Mouse (Mus musculus): ENCODE results near the gene Birc6. TPM values are rescaled to one million over a fixed set of nuclear protein-coding genes. Genes with fewer than 3 reads are reported as not detected.

Gene Birc6
- polyA plus RNA-seq, 1 experiment from 2014 or later, result 98.9 TPM

DNA sequence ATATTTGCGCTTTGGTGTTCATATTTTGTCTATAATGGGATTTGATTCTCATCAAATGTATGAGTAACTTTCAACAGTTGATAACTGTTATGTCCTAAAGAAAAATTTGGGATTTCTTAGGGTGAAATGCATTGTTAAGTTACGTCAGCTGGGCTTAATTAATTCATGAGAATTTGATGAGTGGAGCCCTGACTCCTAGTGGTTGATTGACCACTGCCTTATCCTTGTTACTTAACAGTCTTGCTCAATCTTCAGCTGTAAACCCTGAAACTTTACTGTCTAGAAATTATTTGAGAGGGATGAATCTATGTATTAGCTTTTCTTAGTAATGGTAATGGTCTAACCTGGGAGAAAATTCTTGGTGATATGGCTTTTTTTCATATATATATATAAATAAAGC lies 71.3 kb downstream of the Birc6 start:
- DNase-seq (ENCODE audit: low spot score), result no peak
- Histone ChIP-seq H3K9me3 (ENCODE audit: control insufficient read depth, low read length) (no peaks in the 10 kb centered on the region), H3K9ac (no peak overlapping the region), H3K27ac (no peak overlapping the region), H3K27me3 (ENCODE audit: control insufficient read depth, insufficient read depth, low read length) (no peaks in the 10 kb centered on the region), H3K36me3 (replicated peaks; ENCODE audit: control insufficient read depth, insufficient read depth) (peaks cover 75% of the 10 kb centered on the region), H3K4me2 (replicated peaks) (no peak overlapping the region), H3K4me1 (replicated peaks; ENCODE audit: control insufficient read depth, insufficient read depth, low read length) (no peaks in the 10 kb centered on the region), H3K4me3 (replicated peaks; ENCODE audit: low read length) (no peak overlapping the region)
- WGBS, result 94% methylated on average over 2 of the region's 2 CpGs
- no peak for ATAC-seq (ENCODE audit: low FRiP score)

DNA sequence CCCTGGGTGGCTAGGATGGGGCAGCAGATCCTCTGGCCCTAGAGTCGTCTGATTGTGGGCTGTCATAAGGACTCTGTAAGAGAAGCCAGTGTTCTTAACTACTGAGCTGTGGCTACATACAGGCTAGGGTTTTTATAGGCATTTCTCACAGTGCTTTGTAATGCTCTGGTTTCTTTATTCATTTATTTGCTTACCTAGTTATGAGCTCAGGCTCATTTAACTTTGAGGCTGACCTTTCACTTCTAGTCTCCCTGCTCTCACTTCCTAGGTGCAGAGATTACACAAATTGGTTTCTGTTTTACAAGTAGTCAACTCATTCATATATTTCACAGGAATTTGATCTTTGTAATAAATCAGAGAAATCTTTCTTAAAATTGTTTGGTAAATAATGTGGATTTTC lies 73.1 kb downstream of the Birc6 start:
- peaks cover 73% of the 10 kb centered on the region for H3K36me3 ChIP-seq (replicated peaks; ENCODE audit: control insufficient read depth, insufficient read depth)
- H3K9me3 ChIP-seq (ENCODE audit: control insufficient read depth, low read length), result no peaks in the 10 kb centered on the region
- WGBS, result 83% methylated on average over 1 of the region's 1 CpGs
- H3K4me2 ChIP-seq (replicated peaks), result no peak overlapping the region
- H3K27ac ChIP-seq, result no peak overlapping the region
- no peak overlapping the region for H3K4me3 ChIP-seq (replicated peaks; ENCODE audit: low read length)
- H3K27me3 ChIP-seq (ENCODE audit: control insufficient read depth, insufficient read depth, low read length), result no peaks in the 10 kb centered on the region
- H3K9ac ChIP-seq, result no peak overlapping the region
- ATAC-seq (ENCODE audit: low FRiP score) (no peak), DNase-seq (ENCODE audit: low spot score) (no peak)
- no peaks in the 10 kb centered on the region for H3K4me1 ChIP-seq (replicated peaks; ENCODE audit: control insufficient read depth, insufficient read depth, low read length)

DNA sequence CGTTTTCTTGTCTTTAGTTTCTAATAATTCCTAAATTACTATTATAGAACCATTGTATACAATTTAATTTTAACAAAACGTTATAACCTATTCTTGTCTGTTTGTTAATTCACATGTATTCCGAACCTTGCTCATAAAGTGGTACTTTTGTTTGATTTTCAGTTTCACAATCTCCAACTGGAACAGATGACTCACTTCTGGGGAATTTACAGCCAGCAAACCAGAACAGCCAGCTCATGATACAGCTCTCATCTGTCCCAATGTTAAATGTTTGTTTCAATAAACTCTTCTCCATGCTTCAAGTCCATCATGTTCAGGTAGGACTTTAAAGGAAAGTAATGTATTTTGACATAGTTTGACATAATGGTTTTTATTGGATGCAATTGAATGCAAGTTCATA lies 102.7 kb downstream of the Birc6 start:
- Histone ChIP-seq H3K27me3 (ENCODE audit: control insufficient read depth, insufficient read depth, low read length) (no peaks in the 10 kb centered on the region), H3K27ac (no peak overlapping the region), H3K9ac (no peak overlapping the region), H3K9me3 (ENCODE audit: control insufficient read depth, low read length) (no peaks in the 10 kb centered on the region), H3K4me2 (replicated peaks) (no peak overlapping the region), H3K4me3 (replicated peaks; ENCODE audit: low read length) (no peak overlapping the region), H3K4me1 (replicated peaks; ENCODE audit: control insufficient read depth, insufficient read depth, low read length) (no peaks in the 10 kb centered on the region), H3K36me3 (replicated peaks; ENCODE audit: control insufficient read depth, insufficient read depth) (peaks cover 87% of the 10 kb centered on the region)
- DNase-seq (ENCODE audit: low spot score), result no peak
- ATAC-seq (ENCODE audit: low FRiP score), result no peak
- 91% methylated on average over 3 of the region's 3 CpGs for WGBS

DNA sequence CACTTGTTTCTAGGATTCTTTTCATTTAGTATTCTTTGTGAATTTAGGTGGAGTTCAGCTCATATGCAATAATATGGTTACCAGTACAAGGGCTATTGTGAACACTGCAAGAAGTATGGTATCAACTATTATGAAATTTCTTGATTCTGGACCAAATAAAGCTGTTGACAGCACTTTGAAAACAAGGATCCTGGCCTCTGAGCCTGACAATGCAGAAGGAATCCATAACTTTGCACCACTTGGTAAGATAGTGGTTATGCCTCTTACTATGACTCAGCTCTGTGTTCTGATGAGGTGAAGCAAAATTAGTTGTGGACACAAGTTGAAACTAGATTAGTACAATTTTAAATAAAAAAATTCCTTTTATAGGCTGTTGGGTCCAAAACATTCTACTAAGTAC lies 114.3 kb downstream of the Birc6 start:
- DNase-seq (ENCODE audit: low spot score), result no peak
- no peaks in the 10 kb centered on the region for H3K27me3 ChIP-seq (ENCODE audit: control insufficient read depth, insufficient read depth, low read length)
- H3K36me3 ChIP-seq (replicated peaks; ENCODE audit: control insufficient read depth, insufficient read depth), result peaks cover 89% of the 10 kb centered on the region
- H3K4me1 ChIP-seq (replicated peaks; ENCODE audit: control insufficient read depth, insufficient read depth, low read length), result no peaks in the 10 kb centered on the region
- no peak overlapping the region for H3K4me3 ChIP-seq (replicated peaks; ENCODE audit: low read length)
- no peak for ATAC-seq (ENCODE audit: low FRiP score)
- no peak overlapping the region for H3K4me2 ChIP-seq (replicated peaks)
- H3K9ac ChIP-seq, result no peak overlapping the region
- H3K9me3 ChIP-seq (ENCODE audit: control insufficient read depth, low read length), result no peaks in the 10 kb centered on the region
- H3K27ac ChIP-seq, result no peak overlapping the region

DNA sequence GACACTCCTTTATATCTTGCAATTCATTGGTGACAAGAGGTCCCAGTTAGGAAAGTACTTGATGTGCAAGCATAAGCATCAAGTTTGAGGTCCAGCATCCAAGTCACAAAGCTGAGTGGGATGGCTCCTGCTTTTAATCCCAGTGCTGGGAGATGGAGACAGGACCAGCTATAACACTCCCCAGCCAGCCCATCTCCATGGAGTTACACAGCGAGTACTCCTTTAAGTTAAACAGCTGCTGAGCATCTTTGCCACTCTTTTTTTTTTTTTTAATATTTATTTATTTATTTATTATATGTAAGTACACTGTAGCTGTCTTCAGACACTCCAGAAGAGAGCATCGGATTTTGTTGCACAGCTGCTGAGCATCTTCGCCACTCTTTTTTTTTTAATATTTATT lies 130.3 kb downstream of the Birc6 start:
- no peak for ATAC-seq (ENCODE audit: low FRiP score)
- 99% methylated on average over 3 of the region's 3 CpGs for WGBS
- Histone ChIP-seq H3K4me2 (replicated peaks) (no peak overlapping the region), H3K9ac (no peak overlapping the region), H3K9me3 (ENCODE audit: control insufficient read depth, low read length) (no peaks in the 10 kb centered on the region), H3K27ac (no peak overlapping the region), H3K4me3 (replicated peaks; ENCODE audit: low read length) (no peak overlapping the region), H3K36me3 (replicated peaks; ENCODE audit: control insufficient read depth, insufficient read depth) (peaks cover 82% of the 10 kb centered on the region), H3K27me3 (ENCODE audit: control insufficient read depth, insufficient read depth, low read length) (no peaks in the 10 kb centered on the region), H3K4me1 (replicated peaks; ENCODE audit: control insufficient read depth, insufficient read depth, low read length) (no peaks in the 10 kb centered on the region)
- DNase-seq (ENCODE audit: low spot score), result no peak

DNA sequence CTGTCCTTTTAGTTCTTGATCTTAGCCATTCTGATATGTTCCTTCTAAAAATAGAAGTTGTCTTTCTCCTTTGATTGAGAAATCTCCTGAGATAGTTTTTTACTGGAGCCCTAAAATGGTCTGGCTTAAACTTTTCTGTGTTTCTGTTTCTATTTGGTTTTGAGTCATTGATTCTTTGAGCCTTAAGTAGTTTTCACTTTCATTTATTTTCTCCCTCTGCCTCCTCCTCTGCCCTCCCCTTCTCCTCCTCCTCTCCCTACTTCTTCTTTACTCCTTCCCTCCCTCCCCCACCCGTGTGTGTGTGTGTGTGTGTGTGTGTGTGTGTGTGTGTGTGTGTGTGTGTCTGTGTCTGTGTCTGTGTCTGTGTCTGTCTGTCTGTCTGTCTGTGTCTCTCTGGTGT lies 139.9 kb downstream of the Birc6 start:
- Histone ChIP-seq H3K4me3 (replicated peaks; ENCODE audit: low read length) (no peak overlapping the region), H3K36me3 (replicated peaks; ENCODE audit: control insufficient read depth, insufficient read depth) (peaks cover 86% of the 10 kb centered on the region), H3K27ac (no peak overlapping the region), H3K9me3 (ENCODE audit: control insufficient read depth, low read length) (no peaks in the 10 kb centered on the region), H3K27me3 (ENCODE audit: control insufficient read depth, insufficient read depth, low read length) (no peaks in the 10 kb centered on the region), H3K4me1 (replicated peaks; ENCODE audit: control insufficient read depth, insufficient read depth, low read length) (no peaks in the 10 kb centered on the region), H3K4me2 (replicated peaks) (no peak overlapping the region), H3K9ac (no peak overlapping the region)
- no peak for ATAC-seq (ENCODE audit: low FRiP score)
- DNase-seq (ENCODE audit: low spot score), result no peak
- 83% methylated on average over 1 of the region's 1 CpGs for WGBS

DNA sequence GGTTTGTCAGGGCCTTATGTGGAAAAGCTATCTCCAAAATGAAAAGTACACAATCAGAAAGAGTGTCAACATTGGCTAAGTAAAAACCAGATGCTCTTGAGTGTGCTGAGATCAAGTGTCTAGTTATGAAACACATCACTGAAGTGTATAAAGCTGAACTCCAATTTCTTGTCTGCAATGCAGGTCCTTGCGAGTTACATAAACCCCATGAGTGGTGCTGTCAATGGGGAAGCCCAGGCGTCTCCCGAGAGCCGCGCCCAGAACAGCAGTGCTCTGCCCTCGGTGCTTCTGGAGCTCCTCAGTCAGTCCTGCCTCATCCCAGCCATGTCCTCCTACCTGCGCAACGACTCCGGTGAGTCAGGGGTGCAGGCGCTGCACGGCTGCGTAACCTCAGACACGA lies 141.9 kb downstream of the Birc6 start:
- Histone ChIP-seq H3K4me2 (replicated peaks) (no peak overlapping the region), H3K4me3 (replicated peaks; ENCODE audit: low read length) (no peak overlapping the region), H3K36me3 (replicated peaks; ENCODE audit: control insufficient read depth, insufficient read depth) (peaks cover 72% of the 10 kb centered on the region), H3K9me3 (ENCODE audit: control insufficient read depth, low read length) (no peaks in the 10 kb centered on the region), H3K27me3 (ENCODE audit: control insufficient read depth, insufficient read depth, low read length) (no peaks in the 10 kb centered on the region), H3K4me1 (replicated peaks; ENCODE audit: control insufficient read depth, insufficient read depth, low read length) (no peaks in the 10 kb centered on the region), H3K9ac (no peak overlapping the region), H3K27ac (no peak overlapping the region)
- 96% methylated on average over 13 of the region's 13 CpGs for WGBS
- DNase-seq (ENCODE audit: low spot score) (no peak), ATAC-seq (ENCODE audit: low FRiP score) (no peak)

DNA sequence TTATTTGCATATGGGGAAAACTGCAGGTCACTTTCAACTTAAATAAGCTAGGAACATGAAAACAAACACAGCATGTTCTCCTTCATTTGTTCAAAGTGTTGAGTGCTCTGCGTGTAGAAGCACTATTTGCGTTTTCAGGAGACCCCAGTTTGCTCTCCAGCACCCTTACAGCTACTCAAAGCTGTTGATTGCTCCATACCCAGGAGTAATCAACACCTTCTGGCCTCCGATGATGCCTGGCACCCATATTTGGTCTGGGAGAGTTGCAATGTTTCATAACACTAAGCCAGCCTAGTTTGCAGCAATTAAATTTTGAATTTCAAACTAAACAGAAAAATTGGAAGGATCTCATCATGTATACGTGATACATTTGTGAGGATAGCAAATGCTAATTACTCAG lies 144.4 kb downstream of the Birc6 start:
- Histone ChIP-seq H3K9ac (no peak overlapping the region), H3K9me3 (ENCODE audit: control insufficient read depth, low read length) (no peaks in the 10 kb centered on the region), H3K4me2 (replicated peaks) (no peak overlapping the region), H3K4me3 (replicated peaks; ENCODE audit: low read length) (no peak overlapping the region), H3K36me3 (replicated peaks; ENCODE audit: control insufficient read depth, insufficient read depth) (peaks cover 67% of the 10 kb centered on the region), H3K27me3 (ENCODE audit: control insufficient read depth, insufficient read depth, low read length) (no peaks in the 10 kb centered on the region), H3K4me1 (replicated peaks; ENCODE audit: control insufficient read depth, insufficient read depth, low read length) (no peaks in the 10 kb centered on the region), H3K27ac (no peak overlapping the region)
- 92% methylated on average over 4 of the region's 4 CpGs for WGBS
- DNase-seq (ENCODE audit: low spot score) (no peak), ATAC-seq (ENCODE audit: low FRiP score) (no peak)

DNA sequence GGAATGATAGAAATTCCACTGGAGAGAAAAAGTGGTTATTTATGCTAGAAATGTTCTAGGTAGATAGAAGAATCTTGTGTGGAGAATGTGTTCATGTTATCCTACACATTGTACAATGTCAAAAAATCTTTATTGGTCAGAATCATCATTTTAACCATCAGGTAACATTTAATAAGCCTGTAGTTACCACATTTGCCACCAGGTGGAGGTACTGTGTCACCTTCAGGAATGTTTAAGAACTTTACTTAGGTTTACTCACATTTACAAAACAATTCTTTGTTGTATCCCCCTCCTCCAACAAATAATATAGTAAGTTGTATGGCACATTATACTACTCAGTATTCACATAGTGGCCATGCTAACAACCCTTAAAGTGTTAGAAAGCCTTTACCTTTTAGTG lies 145.2 kb downstream of the Birc6 start:
- H3K4me2 ChIP-seq (replicated peaks), result no peak overlapping the region

DNA sequence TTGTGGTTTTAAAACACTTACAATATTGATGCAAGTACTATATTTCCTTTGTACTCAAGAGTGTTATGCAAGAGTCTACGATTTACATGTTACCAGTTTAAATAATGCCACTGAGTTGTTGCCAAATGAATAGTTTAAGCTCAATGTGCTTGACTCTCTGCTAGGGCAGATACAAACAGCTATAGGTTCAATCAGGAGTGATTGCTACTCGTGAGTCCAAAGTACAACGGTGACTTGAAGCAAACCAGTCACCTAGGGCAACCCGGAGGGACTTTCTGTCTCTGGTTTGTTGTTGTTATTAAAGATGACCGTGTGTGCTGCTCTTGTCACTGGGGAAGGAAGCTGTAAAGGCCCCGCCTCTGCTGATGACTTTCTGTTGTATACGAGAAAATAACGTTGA lies 150.0 kb downstream of the Birc6 start:
- no peak overlapping the region for H3K4me3 ChIP-seq (replicated peaks; ENCODE audit: low read length)
- H3K27ac ChIP-seq, result no peak overlapping the region
- no peaks in the 10 kb centered on the region for H3K27me3 ChIP-seq (ENCODE audit: control insufficient read depth, insufficient read depth, low read length)
- no peaks in the 10 kb centered on the region for H3K4me1 ChIP-seq (replicated peaks; ENCODE audit: control insufficient read depth, insufficient read depth, low read length)
- ATAC-seq (ENCODE audit: low FRiP score), result no peak
- DNase-seq (ENCODE audit: low spot score), result no peak
- 95% methylated on average over 8 of the region's 8 CpGs for WGBS
- no peak overlapping the region for H3K4me2 ChIP-seq (replicated peaks)
- peaks cover 39% of the 10 kb centered on the region for H3K36me3 ChIP-seq (replicated peaks; ENCODE audit: control insufficient read depth, insufficient read depth)
- no peak overlapping the region for H3K9ac ChIP-seq
- H3K9me3 ChIP-seq (ENCODE audit: control insufficient read depth, low read length), result no peaks in the 10 kb centered on the region

More for the DNA sequence above, 145.2 kb downstream of the Birc6 start:
- peak; percentile 74 for DNase-seq (ENCODE audit: low spot score)
- no peaks in the 10 kb centered on the region for H3K4me1 ChIP-seq (replicated peaks; ENCODE audit: control insufficient read depth, insufficient read depth, low read length)
- no peaks in the 10 kb centered on the region for H3K9me3 ChIP-seq (ENCODE audit: control insufficient read depth, low read length)
- peaks cover 73% of the 10 kb centered on the region for H3K36me3 ChIP-seq (replicated peaks; ENCODE audit: control insufficient read depth, insufficient read depth)
- no peaks in the 10 kb centered on the region for H3K27me3 ChIP-seq (ENCODE audit: control insufficient read depth, insufficient read depth, low read length)
- H3K9ac ChIP-seq, result no peak overlapping the region
- no peak overlapping the region for H3K4me3 ChIP-seq (replicated peaks; ENCODE audit: low read length)
- no peak overlapping the region for H3K27ac ChIP-seq
- ATAC-seq (ENCODE audit: low FRiP score), result no peak

Measured in hindbrain, embryonic 14.5 days (tissue).